Mouse (Mus musculus) ovary, postnatal 14 days (tissue): ENCODE data around the gene Bmx.

Experiments
- DNase-seq: peaks from one replicate; pipeline ENCODE4 v3.0.0; 2022; ENCODE audit warnings: low spot score

The Bmx gene

GRCm38 (mm10) chrX:164258057-164258456 is at the start of gene Bmx:
TSS of gene Bmx (minus strand) at chrX:164258193.
- DNase-seq: no peak

- no peak for DNase-seq
Observed at GRCm38 (mm10) chrX:164306250-164306649, 48.3 kb upstream of the Bmx start.

- DNase-seq: no peak
Observed at GRCm38 (mm10) chrX:164291147-164291546, 33.2 kb upstream of the Bmx start.

GRCm38 (mm10) chrX:164287077-164287476 is 29.1 kb upstream of the Bmx start:
- no peak for DNase-seq

- no peak for DNase-seq
Observed at GRCm38 (mm10) chrX:164283808-164284207, 25.8 kb upstream of the Bmx start.

- no peak for DNase-seq
Observed at GRCm38 (mm10) chrX:164280918-164281647, 23.1 kb upstream of the Bmx start.

- no peak for DNase-seq
Observed at GRCm38 (mm10) chrX:164275536-164275935, 17.5 kb upstream of the Bmx start.

- no peak for DNase-seq
Observed at GRCm38 (mm10) chrX:164270603-164271002, 12.6 kb upstream of the Bmx start.

- peak; percentile 17 for DNase-seq
Observed at GRCm38 (mm10) chrX:164269285-164269761, 11.3 kb upstream of the Bmx start, which contains the start of gene Pir. TSS of gene Pir (plus strand) at chrX:164269371.

- no peak for DNase-seq
Observed at GRCm38 (mm10) chrX:164264861-164265260, 6.9 kb upstream of the Bmx start.

- DNase-seq: no peak
Observed at GRCm38 (mm10) chrX:164262286-164262685, 4.3 kb upstream of the Bmx start.

- no peak for DNase-seq
Observed at GRCm38 (mm10) chrX:164258662-164259061, 669 bp upstream of the Bmx start.

- DNase-seq: no peak
Observed at GRCm38 (mm10) chrX:164256527-164256926, 1.5 kb downstream of the Bmx start.

GRCm38 (mm10) chrX:164246722-164247121 is 11.3 kb downstream of the Bmx start:
- DNase-seq: no peak

GRCm38 (mm10) chrX:164245714-164246113 is 12.3 kb downstream of the Bmx start:
- no peak for DNase-seq

- no peak for DNase-seq
Observed at GRCm38 (mm10) chrX:164233380-164233779, 24.6 kb downstream of the Bmx start.

- no peak for DNase-seq
Observed at GRCm38 (mm10) chrX:164221989-164222388, 36.0 kb downstream of the Bmx start.

GRCm38 (mm10) chrX:164200547-164200946 is 57.4 kb downstream of the Bmx start:
- no peak for DNase-seq

- no peak for DNase-seq
Observed at GRCm38 (mm10) chrX:164197679-164198078, 60.3 kb downstream of the Bmx start.

- no peak for DNase-seq
Observed at GRCm38 (mm10) chrX:164189880-164190279, 68.1 kb downstream of the Bmx start.

GRCm38 (mm10) chrX:164183844-164184243 is 74.1 kb downstream of the Bmx start:
- peak; percentile 34 for DNase-seq

GRCm38 (mm10) chrX:164179746-164180145 is 78.2 kb downstream of the Bmx start:
- peak; percentile 45 for DNase-seq

GRCm38 (mm10) chrX:164178856-164179255 is 79.1 kb downstream of the Bmx start:
- DNase-seq: no peak

GRCm38 (mm10) chrX:164175780-164176179 is 82.2 kb downstream of the Bmx start:
- DNase-seq: no peak
